In the genomic region with DNA sequence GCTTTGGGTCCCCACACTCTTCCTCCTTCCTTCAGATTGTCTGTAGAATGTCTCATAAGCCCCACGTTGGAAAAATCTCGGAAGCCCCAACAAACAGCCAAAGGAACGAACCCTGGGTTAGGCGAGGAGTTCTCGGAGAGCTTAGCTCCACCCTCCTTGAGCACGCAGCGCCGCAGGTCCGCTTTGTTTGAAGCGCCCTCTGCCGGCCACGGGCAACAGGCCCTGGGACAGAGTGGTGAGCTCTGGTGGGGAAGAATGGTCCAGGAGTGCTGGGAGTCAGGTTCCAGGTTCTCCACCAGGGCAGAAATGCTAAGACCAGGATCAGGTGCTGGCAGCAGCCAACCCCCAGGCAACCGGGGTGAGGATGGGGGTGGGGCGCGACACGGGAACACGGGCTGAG, we compare ENCODE assay signal across 8 mouse cellular contexts. TPM values are rescaled to one million over a fixed set of nuclear protein-coding genes. Genes with fewer than 3 reads are reported as not detected.
DNase-seq lines count a peak whose midpoint lies in the region; ATAC-seq and TF ChIP-seq lines count a peak whose summit lies in the region.

No protein-coding gene starts in this region.

- intact Hi-C loops in heart, postnatal 10 days (cut with DNase I): loop anchor here (1.0 to 2.0 kb wide), 2 partner anchors 71 to 120 kb away; no protein-coding TSS in a partner anchor

- peaks cover 4% of the 10 kb centered on the region; the same call in 1 of the 2 replicates for H3K36me3 ChIP-seq in ES-Bruce4 (ENCODE audit: control insufficient read depth, insufficient read depth, low read length, poor library complexity, severe bottlenecking)
- H3K36me3 ChIP-seq in forebrain, embryonic 12.5 days (replicated peaks): peaks cover 12% of the 10 kb centered on the region
- H3K36me3 ChIP-seq in neural tube, embryonic 15.5 days: peaks cover 7% of the 10 kb centered on the region; the same call in 1 of the 2 replicates
- no peaks in the 10 kb centered on the region for H3K36me3 ChIP-seq in thymus, adult 2 months (ENCODE audit: control insufficient read depth, insufficient read depth, low read length)

- ATAC-seq in forebrain, embryonic 12.5 days (ENCODE audit: low FRiP score): peak; percentile 81
- peak; percentile 73 for ATAC-seq in neural tube, embryonic 15.5 days (ENCODE audit: low FRiP score)

- peaks cover 4% of the 10 kb centered on the region for H3K4me1 ChIP-seq in ES-Bruce4 (ENCODE audit: control insufficient read depth, insufficient read depth, low read length)
- peaks cover 14% of the 10 kb centered on the region for H3K4me1 ChIP-seq in forebrain, embryonic 12.5 days
- peaks cover 3% of the 10 kb centered on the region; the same call in 1 of the 2 replicates for H3K4me1 ChIP-seq in neural tube, embryonic 15.5 days
- peaks cover 3% of the 10 kb centered on the region for H3K4me1 ChIP-seq in thymus, adult 2 months (replicated peaks; ENCODE audit: control insufficient read depth, insufficient read depth, low read length)

- H3K4me3 ChIP-seq in ES-Bruce4 (ENCODE audit: low read depth, low read length): 0 out of 2 replicates have a peak overlapping the region, but pooled peaks have one; percentile 1
- no peak overlapping the region for H3K4me3 ChIP-seq in forebrain, embryonic 12.5 days (replicated peaks)
- H3K4me3 ChIP-seq in neural tube, embryonic 15.5 days (replicated peaks): no peak overlapping the region
- H3K4me3 ChIP-seq in thymus, adult 2 months (ENCODE audit: control insufficient read depth, insufficient read depth, low read length): no peak overlapping the region

- TF ChIP-seq POLR2A in ES-Bruce4 (IDR thresholded peaks at IDR 0.05; ENCODE audit: insufficient read depth, low read length): no peak
- TF ChIP-seq POLR2A in thymus, adult 2 months (IDR thresholded peaks at IDR 0.05; ENCODE audit: control insufficient read depth, extremely low read depth, insufficient read depth, low read length, poor library complexity): 0 out of 2 replicates have a peak, but pooled peaks have one; percentile 21

- H3K9ac ChIP-seq in ES-Bruce4 (ENCODE audit: low read depth, poor library complexity, severe bottlenecking): peak overlapping the region; percentile 36; the same call in 1 of the 2 replicates
- peak overlapping the region; percentile 33; the same call in 1 of the 2 replicates for H3K9ac ChIP-seq in forebrain, embryonic 12.5 days
- H3K9ac ChIP-seq in neural tube, embryonic 15.5 days (replicated peaks): no peak overlapping the region

- peak; percentile 63 for DNase-seq in c-Kit-positive CD71-positive TER-119-positive erythroid progenitor cells, embryonic 14.5 days (ENCODE audit: low spot score)
- DNase-seq in heart, postnatal 10 days: peak; percentile 90 to 95
- peak; percentile 76 to 95 for DNase-seq in kidney, postnatal 36 days
- peak; percentile 80 to 88 for DNase-seq in lung, adult 18-20 months
- DNase-seq in thymus, adult 2 months: peak; percentile 88

- H3K9me3 ChIP-seq in ES-Bruce4 (replicated peaks; ENCODE audit: control insufficient read depth, insufficient read depth, low read length, poor library complexity, severe bottlenecking): no peaks in the 10 kb centered on the region
- no peaks in the 10 kb centered on the region for H3K9me3 ChIP-seq in forebrain, embryonic 12.5 days
- no peaks in the 10 kb centered on the region for H3K9me3 ChIP-seq in neural tube, embryonic 15.5 days (replicated peaks)

- 0 out of 2 replicates have a peak, but pooled peaks have one; percentile 13 for TF ChIP-seq EP300 in ES-Bruce4 (IDR thresholded peaks at IDR 0.05; ENCODE audit: insufficient read depth, low read depth, low read length)

- WGBS in forebrain, embryonic 12.5 days: 2% methylated on average over 17 of the region's 17 CpGs
- 5% methylated on average over 17 of the region's 17 CpGs for WGBS in neural tube, embryonic 15.5 days
- 5% methylated on average over 17 of the region's 17 CpGs for WGBS in thymus, adult 2 months

- no peaks in the 10 kb centered on the region for H3K27me3 ChIP-seq in ES-Bruce4 (ENCODE audit: control insufficient read depth, insufficient read depth, low read length, poor library complexity, severe bottlenecking)
- peaks cover 19% of the 10 kb centered on the region; the same call in 1 of the 2 replicates for H3K27me3 ChIP-seq in forebrain, embryonic 12.5 days
- H3K27me3 ChIP-seq in neural tube, embryonic 15.5 days (replicated peaks): peaks cover 14% of the 10 kb centered on the region
- H3K27me3 ChIP-seq in thymus, adult 2 months (ENCODE audit: control insufficient read depth, insufficient read depth, low read length): no peaks in the 10 kb centered on the region

- TF ChIP-seq CTCF in ES-Bruce4 (IDR thresholded peaks at IDR 0.05; ENCODE audit: low read depth, low read length): peak; percentile 92
- peak; percentile 98 for TF ChIP-seq CTCF in thymus, adult 2 months (IDR thresholded peaks at IDR 0.05; ENCODE audit: borderline replicate concordance, control insufficient read depth, extremely low read depth, insufficient read depth, low read length, poor library complexity)

- H3K4me2 ChIP-seq in forebrain, embryonic 12.5 days: peak overlapping the region; percentile 39
- H3K4me2 ChIP-seq in neural tube, embryonic 15.5 days: peak overlapping the region; percentile 49

- H3K27ac ChIP-seq in ES-Bruce4 (ENCODE audit: insufficient read depth, low read length): no peak overlapping the region
- H3K27ac ChIP-seq in forebrain, embryonic 12.5 days: no peak overlapping the region
- no peak overlapping the region for H3K27ac ChIP-seq in neural tube, embryonic 15.5 days (replicated peaks)
- H3K27ac ChIP-seq in thymus, adult 2 months (ENCODE audit: control insufficient read depth, insufficient read depth, low read length): no peak overlapping the region

RNA-seq across cellular contexts. Expression of a gene that starts 30.0 kb away (rescaled TPM):
- 22.3 and 27.9 TPM in 2 replicates for polyA plus RNA-seq in ES-Bruce4 (2011; ENCODE audit: insufficient read depth, insufficient read length, low read depth, missing spikeins)
- polyA plus RNA-seq in forebrain, embryonic 12.5 days (2016; fragmentation: Nextera tagmentation; extraction: Ambion mirVana): 7.2 and 9.9 TPM in 2 replicates
- 1 to 10 TPM; 6.4 to 8.2 TPM for total RNA-seq in heart, postnatal 10 days (2021)
- polyA plus RNA-seq in neural tube, embryonic 15.5 days (2015; fragmentation: Nextera tagmentation; extraction: Ambion mirVana): 3.3 and 4.4 TPM in 2 replicates
- polyA plus RNA-seq in thymus, adult 2 months (2012; rRNA removed): 18.9 and 19.8 TPM in 2 replicates

RNA-seq across cellular contexts. Expression of a gene that starts 59.9 kb away (rescaled TPM):
- polyA plus RNA-seq in ES-Bruce4 (2011; ENCODE audit: insufficient read depth, insufficient read length, low read depth, missing spikeins): 44.2 and 52.3 TPM in 2 replicates
- polyA plus RNA-seq in forebrain, embryonic 12.5 days (2016; fragmentation: Nextera tagmentation; extraction: Ambion mirVana): 22.6 and 24.3 TPM in 2 replicates
- 10 to 100 TPM; 12.3 to 15.9 TPM for total RNA-seq in heart, postnatal 10 days (2021)
- polyA plus RNA-seq in neural tube, embryonic 15.5 days (2015; fragmentation: Nextera tagmentation; extraction: Ambion mirVana): 30.3 and 31.9 TPM in 2 replicates
- polyA plus RNA-seq in thymus, adult 2 months (2012; rRNA removed): 194 and 212 TPM in 2 replicates
